Mouse (Mus musculus) CH12.LX (cell line): ENCODE measurements around the gene Baz2b.

Experiments
- CTCF ChIP-seq, 2 experiments: IDR thresholded peaks in 1 of 2; conservative IDR thresholded peaks in 1 of 2; 2 replicates each; pipeline ENCODE4 v1.5.1; 2011 to 2012; ENCODE audit warnings: low read depth in 2 of 2, low read length in 2 of 2, improper control_type of control experiment in 1 of 2, inconsistent platforms in 1 of 2, mild to moderate bottlenecking in 1 of 2, moderate library complexity in 1 of 2
- E2F4 ChIP-seq: IDR thresholded peaks from 2 replicates; pipeline ENCODE4 v1.6.1; 2011; ENCODE audit warnings: low read depth, low read length, improper control_type of control experiment; ENCODE audit not compliant: insufficient replicate concordance
- ETS1 ChIP-seq: conservative IDR thresholded peaks from 2 replicates; pipeline ENCODE4 v1.6.1; 2012; ENCODE audit warnings: low read depth, mild to moderate bottlenecking, inconsistent platforms, low read length, improper control_type of control experiment, moderate library complexity
- GABPA ChIP-seq: IDR thresholded peaks from 2 replicates; pipeline ENCODE4 v1.6.1; 2012; ENCODE audit warnings: low read depth, low read length, improper control_type of control experiment, inconsistent platforms; ENCODE audit not compliant: insufficient replicate concordance
- IRF4 ChIP-seq: IDR thresholded peaks from 2 replicates; pipeline ENCODE4 v1.6.1; 2014; ENCODE audit warnings: low read depth, mild to moderate bottlenecking, inconsistent platforms, low read length, improper control_type of control experiment
- MYC ChIP-seq: IDR thresholded peaks from 2 replicates; pipeline ENCODE4 v1.6.1; 2011; ENCODE audit warnings: low read depth, mild to moderate bottlenecking, improper control_type of control experiment, low read length
- NELFE ChIP-seq: IDR thresholded peaks from 2 replicates; pipeline ENCODE4 v1.6.1; 2011; ENCODE audit warnings: low read depth, low read length, improper control_type of control experiment
- POLR2A ChIP-seq: IDR thresholded peaks from 2 replicates; pipeline ENCODE4 v1.6.1; 2011; ENCODE audit warnings: low read depth, mild to moderate bottlenecking, improper control_type of control experiment, low read length
- RCOR1 ChIP-seq: conservative IDR thresholded peaks from 2 replicates; pipeline ENCODE4 v1.6.1; 2012; ENCODE audit warnings: low read depth, mild to moderate bottlenecking, inconsistent platforms, low read length, improper control_type of control experiment
- ZNF384 ChIP-seq: IDR thresholded peaks from 2 replicates; pipeline ENCODE4 v1.6.1; 2012; ENCODE audit warnings: low read depth, low read length, improper control_type of control experiment, inconsistent platforms

- no peak for TF ChIP-seq POLR2A
- TF ChIP-seq CTCF (conservative IDR thresholded peaks at IDR 0.05 in 1 of 2, IDR thresholded peaks at IDR 0.05 in 1 of 2; ENCODE audit: low read depth in 2 of 2, low read length in 2 of 2): peak in 1 of 2 experiments; percentile 46; a peak in 1 of 4 replicates
- TF ChIP-seq NELFE: no peak
- TF ChIP-seq ZNF384: no peak
- TF ChIP-seq ETS1: no peak
- no peak for TF ChIP-seq RCOR1
- TF ChIP-seq GABPA: no peak
- no peak for TF ChIP-seq IRF4
- no peak for TF ChIP-seq E2F4
- TF ChIP-seq MYC: no peak
Measured at GRCm38 (mm10) chr2:60044540-60044939, 165.1 kb downstream of the Baz2b start.
